ENCODE assay signal across 13 mouse cellular contexts in genomic region chr5:129533731-129534130, GRCm38 (mm10). TPM values are rescaled to one million over a fixed set of nuclear protein-coding genes. Genes with fewer than 3 reads are reported as not detected.
A peak's percentile ranks its signal among the peaks of the same experiment; 100 is the strongest.
DNase-seq lines count a peak whose midpoint lies in the region; ATAC-seq and TF ChIP-seq lines count a peak whose summit lies in the region.
"Had no signal": no experiment of that assay in that cellular context is flagged by ENCODE, and none has a peak within 500 bp of the region (broad histone marks: within the 10 kb centered on the region; RNA-seq: fewer than 3 reads in every experiment).

No protein-coding gene starts in this region.

- no peak overlapping the region for H3K4me2 ChIP-seq in hindbrain, embryonic 13.5 days
- H3K4me2 ChIP-seq: embryonic facial prominence, embryonic 13.5 days; heart, embryonic 11.5 days; limb, embryonic 13.5 days; liver, embryonic 15.5 days; neural tube, embryonic 13.5 days had no signal

- TF ChIP-seq CTCF in gastrocnemius, adult 2 months (IDR thresholded peaks at IDR 0.05) = no peak
- no peak for TF ChIP-seq CTCF in layer of hippocampus, adult 2 months (conservative IDR thresholded peaks at IDR 0.05)

- no peak for DNase-seq in gastrocnemius, adult 2 months
- DNase-seq in gastrocnemius, postnatal 36 days = no peak
- no peak for DNase-seq in layer of hippocampus, adult 2 months (ENCODE audit: low spot score in 2 of 2)
- DNase-seq in layer of hippocampus, postnatal 36 days = no peak
- peak; percentile 56 for DNase-seq in adrenal gland, postnatal 25 days
- DNase-seq in spleen, postnatal 36 days (ENCODE audit: low spot score in 2 of 2) = no peak
- DNase-seq: thymus, postnatal 36 days had no signal

- H3K36me3 ChIP-seq in hindbrain, embryonic 13.5 days = peaks cover 48% of the 10 kb centered on the region

- 86% methylated on average over 3 of the region's 3 CpGs for WGBS in hindbrain, embryonic 13.5 days

- ATAC-seq in hindbrain, embryonic 13.5 days (ENCODE audit: low FRiP score) = no peak

- intact Hi-C loops in gastrocnemius, adult 2 months (cut with DNase I) = loop anchor here (10.0 kb wide), 1 partner anchor 191 kb away; the partner anchor contains the start of gene Nipsnap2
- intact Hi-C loops in gastrocnemius, postnatal 36 days (cut with DNase I) = no loop called here

- H3K9ac ChIP-seq in hindbrain, embryonic 13.5 days = no peak overlapping the region
- H3K9ac ChIP-seq: embryonic facial prominence, embryonic 13.5 days; limb, embryonic 13.5 days; liver, embryonic 15.5 days; neural tube, embryonic 13.5 days had no signal

- peak overlapping the region; percentile 84 for H3K27ac ChIP-seq in gastrocnemius, adult 2 months
- H3K27ac ChIP-seq in layer of hippocampus, adult 2 months = peak overlapping the region; percentile 97
- H3K27ac ChIP-seq in hindbrain, embryonic 13.5 days = no peak overlapping the region
- H3K27ac ChIP-seq: embryonic facial prominence, embryonic 13.5 days; limb, embryonic 13.5 days; liver, embryonic 15.5 days; neural tube, embryonic 13.5 days had no signal

- H3K9me3 ChIP-seq in hindbrain, embryonic 13.5 days = no peaks in the 10 kb centered on the region
- H3K9me3 ChIP-seq: embryonic facial prominence, embryonic 13.5 days; limb, embryonic 13.5 days; liver, embryonic 15.5 days; neural tube, embryonic 13.5 days had no signal

- no peaks in the 10 kb centered on the region for H3K27me3 ChIP-seq in hindbrain, embryonic 13.5 days
- H3K27me3 ChIP-seq: embryonic facial prominence, embryonic 13.5 days; limb, embryonic 13.5 days; liver, embryonic 15.5 days; neural tube, embryonic 13.5 days had no signal

- H3K4me1 ChIP-seq in hindbrain, embryonic 13.5 days (replicated peaks) = no peaks in the 10 kb centered on the region
- H3K4me1 ChIP-seq: embryonic facial prominence, embryonic 13.5 days; limb, embryonic 13.5 days; neural tube, embryonic 13.5 days had no signal

- H3K4me3 ChIP-seq in gastrocnemius, adult 2 months = no peak overlapping the region
- no peak overlapping the region for H3K4me3 ChIP-seq in layer of hippocampus, adult 2 months
- H3K4me3 ChIP-seq in hindbrain, embryonic 13.5 days = no peak overlapping the region
- H3K4me3 ChIP-seq: embryonic facial prominence, embryonic 13.5 days; limb, embryonic 13.5 days; liver, embryonic 15.5 days; neural tube, embryonic 13.5 days had no signal

RNA-seq across cellular contexts. Expression of gene Sfswap, which starts 32.7 kb away (rescaled TPM):
- 10 to 100 TPM; 24.5 to 26.3 TPM for total RNA-seq in gastrocnemius, adult 2 months (2021)
- 10 to 100 TPM; 23.8 to 24.6 TPM for total RNA-seq in gastrocnemius, postnatal 36 days (2021)
- total RNA-seq in layer of hippocampus, adult 2 months (2021) = 100 to 1,000 TPM; 129 to 147 TPM
- total RNA-seq in layer of hippocampus, postnatal 36 days (2021) = 100 to 1,000 TPM; 121 to 142 TPM
- total RNA-seq in adrenal gland, postnatal 25 days (2021) = 68.9 and 74.1 TPM in 2 replicates
- polyA plus RNA-seq in hindbrain, embryonic 13.5 days (2015; fragmentation: Nextera tagmentation; extraction: Ambion mirVana) = 49.7 and 56.5 TPM in 2 replicates

RNA-seq across cellular contexts. Expression of gene Mmp17, which starts 50.2 kb away (rescaled TPM):
- under 1 TPM; 0.26 to 0.39 TPM for total RNA-seq in gastrocnemius, adult 2 months (2021)
- under 1 TPM; 0.20 to 0.44 TPM for total RNA-seq in gastrocnemius, postnatal 36 days (2021)
- total RNA-seq in layer of hippocampus, adult 2 months (2021) = 100 to 1,000 TPM; 126 to 133 TPM
- 100 to 1,000 TPM; 128 to 136 TPM for total RNA-seq in layer of hippocampus, postnatal 36 days (2021)
- total RNA-seq in adrenal gland, postnatal 25 days (2021) = 0.62 and 0.88 TPM in 2 replicates
- 5.2 and 7.5 TPM in 2 replicates for polyA plus RNA-seq in hindbrain, embryonic 13.5 days (2015; fragmentation: Nextera tagmentation; extraction: Ambion mirVana)

Comparison
In these comparisons a context has a peak if more than half of its experiments do, and no peak if none do; other contexts are left out.
1. RNA of gene Mmp17, which starts 50.2 kb away (total RNA-seq): 128 to 136 TPM in layer of hippocampus, postnatal 36 days and 126 to 133 TPM in layer of hippocampus, adult 2 months; 0.62 to 0.88 TPM in adrenal gland, postnatal 25 days, 0.20 to 0.44 TPM in gastrocnemius, postnatal 36 days and 0.26 to 0.39 TPM in gastrocnemius, adult 2 months; every median in the first group is over 10 times any median in the second.